Mouse (Mus musculus) small intestine, adult 2 months (tissue): ENCODE measurements around the gene Spast.

ENCODE experiments used
- CTCF ChIP-seq: fragments of 200-500 bp; IDR thresholded peaks from 2 replicates; pipeline ENCODE4 v1.5.1; 2012; ENCODE audit warnings: low read depth, mild to moderate bottlenecking, control low read depth, inconsistent platforms, low read length, moderate library complexity, mixed read lengths; ENCODE audit not compliant: insufficient replicate concordance, insufficient read length; ENCODE audit errors: extremely low read depth
- POLR2A ChIP-seq: fragments of 200-500 bp; IDR thresholded peaks from 2 replicates; pipeline ENCODE4 v1.6.1; 2012; ENCODE audit warnings: low read depth, mild to moderate bottlenecking, control low read depth, inconsistent platforms, low read length, moderate library complexity

DNA sequence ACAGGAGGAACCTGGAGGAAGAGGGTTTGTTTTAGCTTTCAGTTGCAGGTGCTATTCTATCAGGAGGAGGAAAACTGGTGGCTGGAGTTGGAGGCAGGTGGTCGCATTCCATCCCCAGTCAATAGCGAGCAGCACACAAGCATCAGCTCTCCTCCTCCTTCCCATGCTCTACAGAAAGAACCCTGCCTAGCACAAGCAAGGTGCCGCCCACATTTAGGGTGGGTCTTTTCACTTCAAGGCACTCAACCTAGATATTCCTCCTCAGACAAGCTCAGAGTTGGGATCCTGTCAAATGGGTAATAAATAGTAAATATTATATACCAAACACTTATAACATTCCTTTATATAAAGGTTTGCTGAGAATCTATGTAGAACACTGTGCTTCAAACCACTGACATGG lies 48.6 kb upstream of the Spast start:
- TF ChIP-seq CTCF, result no peak
- TF ChIP-seq POLR2A, result no peak
